Mouse (Mus musculus) forebrain, embryonic 10.5 days (tissue): ENCODE measurements around the gene Bicra. TPM values are rescaled to one million over a fixed set of nuclear protein-coding genes. Genes with fewer than 3 reads are reported as not detected.

Source experiments
- DNase-seq: peaks from one replicate; pipeline ENCODE4 v3.0.0-alpha.2; 2017; ENCODE audit warnings: low spot score; ENCODE audit errors: extremely low spot score
- H3K27ac ChIP-seq: fragments of 300-500 bp; sonication (generic); 2 replicates; pipeline ENCODE4 v1.5.1; 2016; ENCODE audit warnings: mild to moderate bottlenecking
- H3K27me3 ChIP-seq: fragments of 300-500 bp; sonication (generic); 2 replicates; pipeline ENCODE4 v1.6.1; 2016; ENCODE audit warnings: mild to moderate bottlenecking; ENCODE audit not compliant: poor library complexity, severe bottlenecking
- H3K36me3 ChIP-seq: fragments of 300-500 bp; sonication (generic); replicated peaks from 2 replicates; pipeline ENCODE4 v1.6.1; 2016; ENCODE audit warnings: mild to moderate bottlenecking, moderate library complexity
- H3K4me1 ChIP-seq: fragments of 300-500 bp; sonication (generic); 2 replicates; pipeline ENCODE4 v1.6.1; 2016
- H3K4me3 ChIP-seq: fragments of 300-500 bp; sonication (generic); 2 replicates; pipeline ENCODE4 v1.5.1; 2016; ENCODE audit warnings: mild to moderate bottlenecking, moderate library complexity
- H3K9me3 ChIP-seq: fragments of 300-500 bp; sonication (generic); 2 replicates; pipeline ENCODE4 v1.6.1; 2016; ENCODE audit warnings: mild to moderate bottlenecking, moderate library complexity
- whole genome bisulfite sequencing: fragments of 180-500 bp; shearing (Covaris S2); methylation state at CpG from one replicate; pipeline ENCODE4 v1.1.7; 2016; 5-methylcytosine and 5-hydroxymethylcytosine counted together
- polyA plus RNA-seq: library from polyadenylated mRNA; unstranded; fragments of >200 nt; fragmentation: Nextera tagmentation; extraction: Ambion mirVana; gene quantifications from 2 replicates; pipeline ENCODE4 v1.2.1, GENCODE M21; 2016

The Bicra gene
- polyA plus RNA-seq, 1 experiment from 2014 or later, result 7.7 TPM

- no peak for DNase-seq
- peaks cover 20% of the 10 kb centered on the region for H3K4me1 ChIP-seq
- WGBS, result 21% methylated on average over 7 of the region's 7 CpGs
- H3K4me3 ChIP-seq, result peak overlapping the region; percentile 49
- peaks cover 16% of the 10 kb centered on the region for H3K27me3 ChIP-seq
- H3K9me3 ChIP-seq, result 0 out of 2 replicates have a peak, but pooled peaks cover 3% of the 10 kb centered on the region
- peak overlapping the region; percentile 74; the same call in 1 of the 2 replicates for H3K27ac ChIP-seq
- H3K36me3 ChIP-seq, result peaks cover 18% of the 10 kb centered on the region
These were observed 92.2 kb downstream of the Bicra start for GRCm38 (mm10) chr7:15955509-15955908.

GRCm38 (mm10) chr7:15954978-15955443, 92.7 kb downstream of the Bicra start:
- Histone ChIP-seq H3K4me1 (peaks cover 18% of the 10 kb centered on the region), H3K36me3 (peaks cover 18% of the 10 kb centered on the region), H3K9me3 (0 out of 2 replicates have a peak, but pooled peaks cover 3% of the 10 kb centered on the region), H3K27me3 (peaks cover 16% of the 10 kb centered on the region), H3K4me3 (peak overlapping the region; percentile 49), H3K27ac (peak overlapping the region; percentile 74; the same call in 1 of the 2 replicates)
- 4% methylated on average over 21 of the region's 21 CpGs for WGBS
- DNase-seq, result peak; percentile 52

GRCm38 (mm10) chr7:15954436-15954835, 93.3 kb downstream of the Bicra start:
- no peak overlapping the region for H3K27ac ChIP-seq
- no peak for DNase-seq
- H3K36me3 ChIP-seq, result peaks cover 18% of the 10 kb centered on the region
- H3K27me3 ChIP-seq, result peaks cover 16% of the 10 kb centered on the region
- H3K9me3 ChIP-seq, result 0 out of 2 replicates have a peak, but pooled peaks cover 3% of the 10 kb centered on the region
- peaks cover 18% of the 10 kb centered on the region for H3K4me1 ChIP-seq
- 89% methylated on average over 7 of the region's 7 CpGs for WGBS
- H3K4me3 ChIP-seq, result no peak overlapping the region

GRCm38 (mm10) chr7:15953307-15954074, 94.2 kb downstream of the Bicra start:
- Histone ChIP-seq H3K4me3 (no peak overlapping the region), H3K27ac (no peak overlapping the region), H3K36me3 (peaks cover 18% of the 10 kb centered on the region), H3K4me1 (peaks cover 22% of the 10 kb centered on the region), H3K9me3 (0 out of 2 replicates have a peak, but pooled peaks cover 3% of the 10 kb centered on the region), H3K27me3 (peaks cover 16% of the 10 kb centered on the region)
- no peak for DNase-seq
- WGBS, result 92% methylated on average over 13 of the region's 13 CpGs

- Histone ChIP-seq H3K36me3 (peaks cover 15% of the 10 kb centered on the region), H3K4me1 (peaks cover 30% of the 10 kb centered on the region), H3K9me3 (0 out of 2 replicates have a peak, but pooled peaks cover 3% of the 10 kb centered on the region), H3K4me3 (no peak overlapping the region), H3K27ac (no peak overlapping the region), H3K27me3 (peaks cover 16% of the 10 kb centered on the region)
- 72% methylated on average over 3 of the region's 3 CpGs for WGBS
- DNase-seq, result no peak
These were observed 95.3 kb downstream of the Bicra start for GRCm38 (mm10) chr7:15952416-15952815.

GRCm38 (mm10) chr7:15950008-15950407, 97.7 kb downstream of the Bicra start:
- no peak for DNase-seq
- WGBS, result 85% methylated on average over 15 of the region's 15 CpGs
- Histone ChIP-seq H3K27me3 (peaks cover under 1% of the 10 kb centered on the region; the same call in 1 of the 2 replicates), H3K4me1 (peaks cover 27% of the 10 kb centered on the region), H3K4me3 (no peak overlapping the region), H3K9me3 (no peaks in the 10 kb centered on the region), H3K27ac (no peak overlapping the region), H3K36me3 (0 out of 2 replicates have a peak, but pooled peaks cover 4% of the 10 kb centered on the region)

GRCm38 (mm10) chr7:15949216-15949790, 98.4 kb downstream of the Bicra start:
- Histone ChIP-seq H3K4me1 (peaks cover 27% of the 10 kb centered on the region), H3K27me3 (no peaks in the 10 kb centered on the region; the same call in 1 of the 2 replicates), H3K27ac (no peak overlapping the region), H3K36me3 (peaks cover 7% of the 10 kb centered on the region), H3K4me3 (no peak overlapping the region), H3K9me3 (no peaks in the 10 kb centered on the region)
- 84% methylated on average over 7 of the region's 7 CpGs for WGBS
- no peak for DNase-seq

GRCm38 (mm10) chr7:15948381-15948941, 99.3 kb downstream of the Bicra start:
- Histone ChIP-seq H3K4me3 (peak overlapping the region; percentile 40), H3K36me3 (peaks cover 13% of the 10 kb centered on the region), H3K27me3 (no peaks in the 10 kb centered on the region; the same call in 1 of the 2 replicates), H3K4me1 (peaks cover 35% of the 10 kb centered on the region), H3K27ac (peak overlapping the region; percentile 74), H3K9me3 (no peaks in the 10 kb centered on the region)
- 5% methylated on average over 23 of the region's 23 CpGs for WGBS
- DNase-seq, result peak; percentile 76

GRCm38 (mm10) chr7:15947653-15948260, 100.0 kb downstream of the Bicra start:
- Histone ChIP-seq H3K27ac (0 out of 2 replicates have a peak overlapping the region, but pooled peaks have one; percentile 74), H3K27me3 (no peaks in the 10 kb centered on the region; the same call in 1 of the 2 replicates), H3K4me3 (peak overlapping the region; percentile 40), H3K36me3 (peaks cover 18% of the 10 kb centered on the region), H3K9me3 (no peaks in the 10 kb centered on the region), H3K4me1 (peaks cover 35% of the 10 kb centered on the region)
- no peak for DNase-seq
- whole genome bisulfite sequencing, result 60% methylated on average over 4 of the region's 4 CpGs

GRCm38 (mm10) chr7:15945721-15946536, 101.8 kb downstream of the Bicra start, which contains the start of gene Nop53:
Gene Nop53 (minus strand): TSS chr7:15946074.
- WGBS, result 1% methylated on average over 59 of the region's 59 CpGs
- H3K4me3 ChIP-seq, result peak within 1 kb of the TSS; percentile 75
- no peaks in the 10 kb centered on the region; the same call in 1 of the 2 replicates for H3K27me3 ChIP-seq
- peaks cover 35% of the 10 kb centered on the region for H3K4me1 ChIP-seq
- no peaks in the 10 kb centered on the region for H3K9me3 ChIP-seq
- H3K27ac ChIP-seq, result peak within 1 kb of the TSS; percentile 97
- peak; percentile 95 for DNase-seq
- H3K36me3 ChIP-seq, result peaks cover 36% of the 10 kb centered on the region

- peaks cover 35% of the 10 kb centered on the region for H3K4me1 ChIP-seq
- DNase-seq, result no peak
- no peaks in the 10 kb centered on the region; the same call in 1 of the 2 replicates for H3K27me3 ChIP-seq
- peak overlapping the region; percentile 75 for H3K4me3 ChIP-seq
- no peaks in the 10 kb centered on the region for H3K9me3 ChIP-seq
- peak overlapping the region; percentile 97 for H3K27ac ChIP-seq
- WGBS, result 7% methylated on average over 8 of the region's 8 CpGs
- H3K36me3 ChIP-seq, result peaks cover 44% of the 10 kb centered on the region
These were observed 102.5 kb downstream of the Bicra start for GRCm38 (mm10) chr7:15945211-15945610.
